Mouse (Mus musculus) adrenal gland, adult 2 months (tissue): ENCODE measurements at regions not wholly inside any gene's neighbourhood (a gene's known extent, or its start where the extent isn't known, plus 50 kb on each side); places are given as distances from the start of the nearest gene placed in this dataset.
"Not testable (repeated sequence)": the region's sequence is repeated elsewhere in the genome, so short reads cannot be mapped to it uniquely, and the experiment has no call there.

Source experiments
- DNase-seq: peaks from one replicate; pipeline ENCODE4 v3.0.0; 2021

DNA sequence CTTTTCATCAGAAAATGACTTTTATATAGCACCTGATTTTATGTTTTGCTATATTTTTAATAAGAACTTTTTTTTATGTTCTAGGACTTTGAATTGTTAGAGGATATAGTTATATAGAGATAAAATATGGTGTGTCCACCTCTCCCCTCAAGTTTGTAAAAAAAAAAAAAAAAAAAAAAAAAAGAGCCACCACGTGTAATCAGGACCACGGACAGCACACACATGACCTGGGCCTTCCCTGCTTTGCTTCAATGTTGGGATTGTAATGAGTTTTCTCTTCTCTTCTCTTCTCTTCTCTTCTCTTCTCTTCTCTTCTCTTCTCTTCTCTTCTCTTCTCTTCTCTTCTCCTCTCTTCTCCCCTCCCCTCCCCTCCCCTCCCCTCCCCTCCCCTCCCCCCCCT, 78.5 kb downstream of the 1700010I14Rik start:
- DNase-seq: not testable (repeated sequence)

DNA sequence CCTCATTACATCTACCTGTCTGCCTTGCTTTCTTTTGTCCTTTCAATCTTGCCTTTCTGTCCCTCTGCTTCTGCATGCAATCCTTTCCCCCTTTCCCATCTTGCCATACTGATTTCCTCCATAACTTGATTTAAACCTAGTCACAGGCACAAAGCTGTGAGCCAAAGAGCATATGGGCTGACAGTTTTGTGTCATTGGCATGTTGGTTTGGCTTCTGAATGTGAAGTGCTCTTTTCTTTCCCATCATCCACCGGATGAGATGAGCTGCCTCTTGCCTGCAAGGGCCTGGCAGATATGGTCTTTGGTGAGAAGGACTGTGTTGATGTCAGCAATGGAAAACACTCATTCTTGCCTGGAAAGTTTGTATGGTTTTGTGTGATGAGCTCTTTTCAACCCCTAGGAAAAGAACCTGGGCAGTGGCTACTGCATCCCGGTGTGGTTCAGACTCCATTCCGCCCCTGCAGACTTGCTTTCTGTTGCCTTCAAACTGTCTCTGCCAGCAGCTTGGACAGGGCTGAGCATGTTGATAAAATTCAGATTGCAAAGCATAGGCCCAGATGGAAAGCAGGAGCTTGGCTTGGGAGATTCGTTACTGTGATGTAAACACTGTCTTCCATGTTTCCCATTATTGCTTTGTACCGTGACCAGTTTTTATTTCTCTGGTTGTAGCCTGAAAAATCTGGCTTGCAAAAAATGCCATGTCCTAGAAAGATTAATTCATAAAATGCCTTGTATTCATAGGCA, 80.9 kb downstream of the 1700010I14Rik start:
- no peak for DNase-seq

DNA sequence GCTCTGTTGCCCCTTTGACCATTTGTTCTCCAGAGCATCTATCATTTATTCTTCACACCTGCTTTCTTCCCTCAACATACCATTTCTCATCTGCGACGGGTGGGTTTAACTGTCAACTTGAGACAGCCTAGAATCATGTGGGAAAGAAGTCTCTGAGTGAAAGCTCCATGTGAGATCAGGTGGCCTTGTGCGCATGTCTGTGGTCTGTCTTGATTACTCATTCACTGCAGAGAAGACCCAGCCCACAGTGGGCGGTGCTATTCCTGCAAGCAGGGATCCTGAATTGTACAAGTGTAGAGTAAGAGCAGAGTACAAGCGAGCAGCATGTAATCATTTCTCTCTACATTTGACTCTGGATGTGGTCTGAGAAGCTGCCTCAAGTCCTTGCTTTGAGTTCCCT, 95.5 kb downstream of the 1700010I14Rik start:
- DNase-seq: no peak

DNA sequence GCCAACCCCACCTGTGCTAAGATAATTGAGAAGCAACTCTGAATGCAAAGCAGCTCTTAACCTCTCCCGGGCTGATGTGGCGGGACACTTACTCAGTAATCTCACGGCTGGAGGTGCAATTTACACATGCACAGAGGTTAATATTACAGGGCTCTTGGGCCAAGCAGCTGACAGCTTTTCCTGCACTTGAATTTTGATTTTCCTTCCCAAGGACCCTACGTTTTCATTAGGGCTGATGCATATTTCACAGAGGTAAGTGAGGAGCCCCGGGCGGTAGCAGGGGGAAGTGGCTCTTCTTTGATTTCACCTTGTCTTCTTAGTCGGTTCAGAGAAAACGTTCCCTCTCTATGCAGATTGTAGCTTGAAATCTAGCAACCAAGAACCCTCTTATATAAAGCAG, 139.7 kb downstream of the 1700010I14Rik start:
- no peak for DNase-seq

DNA sequence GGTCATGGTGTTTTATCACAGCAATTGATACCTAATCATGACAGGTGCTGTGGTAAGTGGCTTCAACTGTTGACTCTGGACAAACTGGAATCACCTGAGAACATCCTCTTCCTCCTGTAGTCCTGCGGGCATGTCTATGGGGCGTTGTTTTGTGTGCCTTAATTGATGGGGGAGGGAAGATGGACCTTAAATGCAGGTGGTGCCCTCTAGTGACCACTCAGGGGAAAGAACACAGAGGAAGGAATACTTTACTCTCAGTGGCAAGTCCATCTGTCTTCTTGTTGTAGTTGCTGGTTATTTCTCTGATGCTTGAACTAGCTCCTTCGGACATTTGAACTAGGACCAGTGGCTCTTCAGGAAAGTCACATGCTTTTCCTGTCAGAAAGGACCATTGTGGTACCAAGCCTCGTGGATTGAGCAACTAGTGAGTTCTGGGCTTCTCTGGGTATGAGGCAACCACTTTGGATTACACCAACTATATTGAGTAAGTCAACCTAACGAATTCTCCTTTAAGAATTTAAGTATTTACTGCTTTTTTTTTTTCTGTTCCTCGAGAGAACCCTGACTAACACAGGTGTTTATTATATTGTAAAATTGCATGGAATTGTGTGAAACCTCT, 157.6 kb downstream of the 1700010I14Rik start:
- no peak for DNase-seq

DNA sequence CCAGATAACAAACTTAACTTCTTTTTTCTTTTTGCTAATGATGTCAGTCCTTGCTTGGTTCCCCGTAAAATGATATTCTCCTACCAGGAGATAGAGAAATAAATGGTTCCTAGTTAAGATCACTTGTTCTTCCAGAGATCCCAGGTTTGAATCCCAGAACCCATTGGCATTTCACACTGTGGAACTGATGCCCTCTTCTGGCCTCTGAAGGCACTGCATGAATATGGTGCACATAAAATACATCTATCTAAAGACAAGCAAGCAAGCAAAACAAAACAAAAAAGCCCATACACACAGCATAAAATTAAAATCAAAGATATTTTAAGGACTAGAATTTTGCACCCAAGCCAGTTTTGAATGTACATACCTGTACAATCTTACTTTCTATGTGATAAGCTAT, 162.5 kb downstream of the 1700010I14Rik start:
- no peak for DNase-seq

DNA sequence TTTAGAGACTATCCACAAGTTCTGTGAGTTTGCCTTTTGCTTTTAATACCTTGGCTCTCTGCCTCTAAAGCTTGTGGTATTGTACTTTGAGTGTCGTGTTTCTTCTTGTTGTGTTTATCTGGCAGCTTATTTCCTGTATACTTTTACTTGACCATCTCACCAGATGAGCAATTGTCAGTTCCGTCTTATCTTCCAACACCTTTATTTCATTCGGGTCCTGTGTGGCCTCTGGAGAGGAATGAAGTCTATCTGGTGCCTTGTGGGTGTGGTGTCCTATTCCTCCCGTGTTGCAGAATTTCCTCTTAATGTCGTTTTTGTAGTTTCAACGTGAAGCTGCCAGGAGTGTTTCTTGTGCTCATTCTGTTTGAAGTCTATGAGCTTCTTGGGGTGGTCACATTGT, 174.0 kb downstream of the 1700010I14Rik start:
- DNase-seq: no peak

DNA sequence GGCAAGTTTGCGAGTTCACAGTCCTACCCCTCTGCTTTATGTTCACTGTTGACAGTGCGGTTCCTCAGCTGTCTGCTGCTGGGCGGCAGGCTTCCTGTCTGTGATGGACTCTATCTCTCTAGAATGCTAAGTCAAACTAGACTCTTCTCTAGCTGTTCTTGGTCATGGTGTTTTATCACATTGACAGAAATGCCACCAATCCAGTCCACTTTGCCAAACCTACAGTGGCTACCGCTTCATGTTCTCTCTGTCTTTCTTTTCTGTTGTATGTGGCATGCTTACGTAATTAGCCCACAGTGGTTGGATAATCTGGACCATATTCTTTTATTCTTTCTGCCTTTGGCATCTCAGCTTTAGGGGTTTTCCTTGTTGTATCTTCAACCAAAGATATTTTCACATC, 174.5 kb downstream of the 1700010I14Rik start:
- no peak for DNase-seq

DNA sequence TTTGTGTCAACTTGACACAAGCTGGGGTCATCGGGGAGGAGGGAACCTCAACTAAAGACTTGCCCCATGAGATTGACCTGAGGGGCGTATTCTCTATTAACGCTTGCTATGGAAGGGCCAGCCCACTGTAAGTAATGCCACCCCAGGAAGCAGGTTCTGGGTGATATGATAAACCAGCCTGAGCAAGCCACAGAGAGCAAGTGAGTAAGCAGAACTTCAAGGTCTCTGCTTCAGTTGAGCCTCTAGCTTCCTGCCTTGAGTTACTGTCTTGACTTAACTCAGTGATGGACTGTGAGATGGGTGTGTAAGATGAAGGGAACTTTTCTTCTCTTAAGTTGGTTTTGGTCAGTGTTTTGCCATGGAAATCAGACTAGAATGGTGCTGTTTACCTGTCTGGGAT, 175.2 kb downstream of the 1700010I14Rik start:
- no peak for DNase-seq

DNA sequence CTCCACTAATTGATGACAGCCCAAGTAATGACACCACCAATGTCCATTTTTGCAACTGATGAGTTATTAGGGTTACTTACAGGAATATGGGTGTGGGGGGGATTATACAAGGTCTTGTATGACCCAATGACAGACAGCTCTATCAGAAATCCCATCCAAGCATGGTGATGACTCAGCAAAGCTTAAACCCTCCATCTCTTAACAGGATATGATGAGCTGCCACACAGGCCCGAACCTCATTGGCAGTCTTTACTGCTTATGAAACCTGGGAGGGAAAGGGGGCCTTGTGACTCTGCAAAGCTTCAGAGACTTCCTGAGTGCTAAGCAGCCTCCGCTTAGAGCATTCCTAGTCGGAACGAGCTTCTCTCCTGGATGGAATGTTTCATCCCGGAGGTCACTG, 176.4 kb downstream of the 1700010I14Rik start:
- DNase-seq: no peak

DNA sequence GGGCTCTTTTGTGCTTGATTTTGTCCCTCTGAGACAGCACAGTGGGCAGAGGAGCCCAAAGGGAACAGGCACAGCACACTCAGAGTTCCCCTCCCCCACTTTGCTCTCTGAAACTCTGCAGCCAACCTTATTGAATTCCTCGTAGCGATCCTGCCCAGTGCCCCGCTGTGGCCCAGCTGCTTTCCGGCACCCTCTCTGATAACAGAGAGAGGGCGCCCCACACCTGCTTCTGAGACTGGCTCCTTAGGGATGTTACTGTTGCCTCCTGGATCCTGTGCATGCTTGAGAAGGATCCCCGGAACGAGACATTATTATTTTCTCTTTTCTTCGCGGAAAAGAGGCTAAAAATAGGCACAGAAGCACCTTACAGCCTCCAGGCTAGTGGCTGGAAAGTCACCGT, 179.0 kb downstream of the 1700010I14Rik start:
- DNase-seq: peak; percentile 45

DNA sequence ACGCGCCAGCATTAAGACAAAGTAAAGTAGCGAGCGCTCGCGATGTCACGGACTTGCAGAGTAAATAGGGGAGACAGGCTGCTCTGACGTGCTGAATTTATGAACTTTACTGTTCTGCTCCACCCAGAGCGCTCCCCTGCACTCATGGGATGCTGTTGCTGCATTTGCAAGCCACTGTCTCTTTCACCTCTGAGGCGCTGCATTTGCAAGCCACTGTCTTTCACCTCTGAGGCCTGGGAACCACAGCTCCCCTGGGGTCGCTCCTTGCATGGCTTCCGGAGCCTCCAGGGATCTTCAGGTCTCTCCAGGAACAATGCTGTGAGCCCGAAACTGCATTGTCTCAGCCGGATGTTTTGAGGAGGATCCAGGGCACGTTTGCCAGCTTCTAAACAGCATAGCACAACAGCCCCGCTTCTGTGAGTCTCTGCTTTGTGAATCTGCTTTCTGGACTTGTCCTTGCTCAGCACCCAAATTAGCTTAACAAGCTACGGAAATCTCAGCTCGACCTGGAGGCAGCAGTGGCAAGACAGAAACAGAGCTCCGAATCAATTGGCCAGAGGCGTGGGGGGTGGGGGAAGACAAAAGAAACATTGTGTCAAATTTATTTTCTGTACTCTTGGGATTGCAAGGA, 179.6 kb downstream of the 1700010I14Rik start:
- peak; percentile 5 for DNase-seq

DNA sequence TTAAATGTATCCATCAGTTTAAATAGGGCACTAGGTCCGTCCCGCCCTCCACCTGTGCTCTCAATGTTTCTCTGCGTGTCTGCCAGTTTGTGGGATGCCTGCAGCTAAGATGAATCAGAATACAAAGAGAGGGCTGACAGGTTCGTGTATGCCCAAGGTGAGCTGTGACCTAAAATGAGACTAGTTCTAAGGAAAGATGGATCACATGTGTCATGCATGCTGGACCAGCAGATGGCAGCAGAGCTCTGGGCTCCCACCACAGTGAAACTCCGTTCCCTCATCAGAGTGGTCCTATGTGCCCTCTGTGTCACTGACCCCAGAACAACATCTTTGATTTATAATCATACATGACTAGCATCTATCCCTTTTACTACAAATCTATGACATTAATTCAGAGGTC, 180.3 kb downstream of the 1700010I14Rik start:
- peak; percentile 38 for DNase-seq

DNA sequence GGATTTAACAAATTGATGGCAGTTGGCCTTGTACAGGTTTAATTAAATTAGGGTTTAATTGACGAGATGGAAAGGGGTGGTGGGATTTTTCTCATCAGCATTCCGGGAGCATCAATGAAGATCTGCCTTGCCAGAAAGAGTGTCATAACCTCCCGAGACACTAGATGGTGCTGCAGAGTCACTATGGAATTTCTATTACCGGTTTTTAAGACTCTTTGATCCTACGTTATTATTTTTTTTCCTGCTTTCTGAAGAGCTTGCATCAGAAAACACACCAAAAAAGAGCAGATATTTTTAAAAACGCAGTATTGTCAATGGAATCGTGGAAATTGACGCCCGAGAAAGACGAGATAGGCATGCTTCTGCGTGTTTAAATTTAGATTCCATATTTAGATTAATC, 181.2 kb downstream of the 1700010I14Rik start:
- DNase-seq: peak; percentile 30

DNA sequence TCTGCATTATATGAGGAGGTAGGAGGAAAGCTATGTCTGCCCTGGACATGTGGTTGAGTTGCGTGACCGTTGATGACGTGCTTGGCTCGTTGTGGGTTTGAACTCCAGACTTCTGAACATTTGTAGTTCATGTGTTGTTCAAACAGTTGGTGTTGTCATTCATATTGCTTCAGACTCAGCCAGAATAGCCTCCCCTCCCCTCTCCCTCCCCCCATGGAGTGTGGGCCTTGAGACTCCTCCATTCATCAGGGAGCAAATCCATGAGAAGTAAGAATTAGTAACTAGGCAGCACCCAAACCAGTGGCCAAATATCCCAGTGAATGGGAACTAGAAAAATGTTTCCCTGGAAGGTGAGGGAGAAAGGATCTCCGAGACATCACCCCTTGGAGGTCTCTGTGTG, 209.0 kb downstream of the 1700010I14Rik start:
- DNase-seq: no peak

DNA sequence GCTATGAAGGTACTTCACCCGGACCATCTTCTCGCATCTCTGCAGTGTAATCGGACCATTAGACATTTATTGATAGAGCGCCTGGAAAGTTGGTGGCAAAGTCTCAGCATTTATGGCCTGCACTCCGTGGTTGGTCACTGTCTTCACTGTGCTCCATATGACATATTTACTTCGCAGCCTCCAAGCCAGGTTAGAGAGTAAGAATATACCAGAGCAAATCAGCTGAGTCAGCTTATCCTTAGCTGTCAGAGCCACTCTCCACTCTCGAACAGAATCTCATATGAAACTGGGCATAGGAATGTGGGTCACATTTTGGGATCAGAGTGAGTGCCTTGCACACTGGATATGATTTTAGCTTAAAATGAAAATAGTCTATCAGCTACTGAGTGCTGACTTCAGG, 212.3 kb downstream of the 1700010I14Rik start:
- DNase-seq: no peak

DNA sequence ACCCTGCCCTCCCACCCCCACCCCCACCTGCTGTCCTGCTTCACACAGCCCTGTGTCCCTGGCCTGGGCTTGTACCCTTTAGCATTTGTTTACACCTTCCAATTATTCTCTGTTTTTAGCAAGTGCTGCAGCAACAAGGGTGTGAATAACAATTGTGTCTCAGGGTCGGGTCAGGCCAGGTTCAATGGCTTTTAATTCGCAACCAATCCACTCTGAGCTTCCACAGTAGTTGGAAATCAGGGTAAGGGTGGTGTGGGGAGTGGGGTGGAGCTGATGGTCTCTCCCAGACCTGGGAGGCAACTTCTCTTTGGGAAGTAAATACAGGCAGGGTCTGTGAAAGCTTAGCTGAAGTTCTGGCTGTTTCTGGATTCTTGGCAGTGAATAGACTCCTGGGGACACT, 214.4 kb downstream of the 1700010I14Rik start:
- no peak for DNase-seq

DNA sequence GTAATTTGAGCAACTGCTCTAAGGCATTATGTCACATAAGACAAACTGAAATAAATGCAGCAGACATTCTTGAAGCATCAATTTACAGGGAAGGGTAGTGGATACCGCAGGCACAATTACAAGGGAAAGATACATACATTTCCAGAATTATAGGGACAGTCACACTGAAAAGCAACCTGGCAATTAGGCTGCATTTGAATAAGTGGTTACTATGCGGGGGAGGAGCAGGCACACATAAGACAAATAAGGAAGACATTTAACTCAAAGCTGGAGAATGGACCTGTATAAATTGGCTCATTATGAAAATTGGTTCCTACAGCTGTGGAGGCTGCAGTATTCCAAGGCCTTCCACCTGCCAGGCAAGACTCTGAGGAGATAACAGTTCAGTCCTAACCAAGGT, 211.2 kb upstream of the Gm17728 start:
- no peak for DNase-seq

DNA sequence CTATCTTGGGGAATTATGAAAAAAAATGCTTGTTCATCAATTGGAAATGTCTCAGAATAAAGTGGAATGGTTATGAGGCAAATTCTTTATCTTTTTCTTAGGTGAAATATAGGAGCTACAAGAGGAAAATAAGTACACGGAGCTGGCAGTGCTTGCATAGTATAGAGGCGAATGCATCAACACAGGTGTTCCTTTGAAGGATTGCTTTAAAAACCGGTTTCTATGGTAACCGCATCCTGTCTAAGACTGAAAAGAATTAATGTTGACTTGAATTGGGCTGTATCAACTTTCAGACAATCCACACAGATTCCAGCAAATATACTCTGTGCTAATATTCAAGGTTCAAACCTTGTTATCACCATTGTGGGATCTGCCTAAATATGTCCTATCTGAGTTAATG, 198.8 kb upstream of the Gm17728 start:
- no peak for DNase-seq

DNA sequence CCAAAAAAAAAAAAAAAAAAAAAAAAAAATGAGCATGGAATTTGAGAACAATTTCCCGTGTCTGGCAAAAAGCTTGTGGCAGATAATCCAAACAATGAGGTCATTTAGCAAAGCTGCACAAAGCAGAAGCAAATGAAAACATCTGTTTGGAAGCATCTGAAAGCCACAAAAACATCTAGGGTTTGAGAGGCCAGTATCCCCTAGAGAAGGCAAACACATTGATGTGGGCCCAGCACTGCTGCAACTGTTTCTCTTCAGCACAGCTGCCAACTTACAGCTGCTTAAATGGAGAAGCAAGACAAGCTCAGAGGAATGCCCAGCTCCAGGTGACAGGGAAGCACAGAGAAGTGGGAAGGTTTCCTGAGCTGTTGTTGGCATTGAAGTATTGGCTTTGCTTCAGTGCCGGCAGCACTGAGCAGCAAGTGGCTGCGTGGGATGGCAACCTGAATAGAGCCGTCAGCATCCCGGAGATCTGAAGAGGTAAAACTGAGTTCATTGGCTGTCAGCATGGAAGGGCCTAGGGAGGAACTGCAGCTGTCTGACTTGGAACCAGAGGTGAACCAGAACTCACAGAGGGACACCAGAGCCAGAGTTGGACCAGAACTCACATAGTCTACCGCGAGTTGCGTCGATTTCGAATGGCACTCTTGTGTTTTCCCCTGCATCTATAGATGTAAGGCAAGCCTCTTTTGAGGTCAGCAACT, 193.8 kb upstream of the Gm17728 start:
- no peak for DNase-seq

DNA sequence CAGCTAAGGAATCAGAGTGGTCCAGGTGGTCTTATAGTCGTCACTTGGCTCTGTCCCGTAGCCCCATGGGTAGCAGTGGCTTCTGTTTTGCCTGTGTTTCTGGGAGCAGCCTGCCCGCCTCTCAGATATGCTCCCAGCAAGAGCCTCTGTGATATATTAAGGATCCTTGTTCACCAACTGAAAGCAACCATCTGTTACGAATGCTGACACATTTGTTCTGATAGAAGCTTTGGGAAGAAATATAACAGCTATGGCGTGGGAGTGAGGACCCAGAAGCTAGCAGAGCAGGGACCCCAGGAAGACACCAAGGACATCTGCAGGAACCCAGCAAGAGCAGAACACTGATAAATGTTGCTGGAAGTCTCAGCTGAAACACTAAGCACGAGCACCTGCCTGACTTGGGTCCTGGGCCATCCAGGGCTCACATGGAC, 186.7 kb upstream of the Gm17728 start:
- no peak for DNase-seq

DNA sequence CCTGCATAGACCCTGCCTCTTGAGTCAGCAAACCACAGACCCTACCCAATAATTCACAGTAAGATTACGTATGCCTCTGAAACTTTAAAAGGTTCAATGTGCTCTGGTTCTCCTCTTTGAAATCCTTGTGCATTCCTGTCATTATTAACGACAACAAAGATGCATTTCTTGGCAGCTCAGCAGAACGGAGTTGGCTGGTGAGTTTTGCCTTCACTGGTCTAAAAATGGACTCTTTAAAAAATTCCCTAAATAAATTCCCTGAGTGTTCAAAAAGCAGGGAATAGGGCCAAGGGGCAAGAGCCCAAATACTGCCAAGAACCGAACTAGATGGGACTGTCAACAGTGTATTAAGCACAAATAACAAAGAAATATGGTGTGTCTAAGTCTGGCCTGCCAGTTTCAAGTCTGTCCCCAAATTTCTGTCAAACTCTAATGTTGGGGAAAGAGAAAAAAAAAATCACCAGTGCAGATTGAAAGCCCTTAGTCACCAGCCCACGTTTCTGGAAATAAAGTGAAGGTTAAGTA, 163.2 kb upstream of the Gm17728 start:
- DNase-seq: no peak

DNA sequence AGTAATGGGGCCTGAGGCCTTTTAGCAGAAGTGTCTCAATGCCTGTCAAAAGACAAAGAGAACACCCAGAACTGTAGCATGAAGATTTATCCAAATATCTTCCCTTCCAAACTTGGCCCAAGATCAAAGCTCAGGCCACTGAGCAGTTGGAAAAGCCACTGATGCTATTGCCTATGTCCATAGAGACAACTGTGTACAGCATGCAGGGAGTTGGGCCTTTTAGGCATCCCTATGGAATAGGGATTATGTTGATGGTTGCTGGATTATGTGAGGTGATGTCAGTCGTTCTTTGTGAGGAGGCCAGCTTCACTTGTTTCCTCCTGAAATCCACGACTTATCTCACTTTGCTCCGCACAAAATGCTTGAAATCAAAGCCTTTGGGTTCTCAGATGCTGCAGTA, 153.1 kb upstream of the Gm17728 start:
- DNase-seq: no peak
